Mouse (Mus musculus) liver, adult 2 months (tissue): Measurements from ENCODE around the gene Gdi1.

Experiments used
- CTCF ChIP-seq: fragments of 200-500 bp; IDR thresholded peaks from 2 replicates; pipeline ENCODE4 v1.5.1; 2011; ENCODE audit warnings: low read depth, low read length, control low read depth
- POLR2A ChIP-seq: fragments of 200-500 bp; IDR thresholded peaks from 2 replicates; pipeline ENCODE4 v1.6.1; 2011; ENCODE audit warnings: low read length, control low read depth; ENCODE audit not compliant: insufficient read depth; ENCODE audit errors: extremely low read depth

- no peak for TF ChIP-seq POLR2A
- no peak for TF ChIP-seq CTCF
Observed at GRCm38 (mm10) chrX:74273422-74274322, 31.1 kb upstream of the Gdi1 start.
